Mouse (Mus musculus): ENCODE data around the gene Gdpd5. TPM values are rescaled to one million over a fixed set of nuclear protein-coding genes. Genes with fewer than 3 reads are reported as not detected.
A peak's percentile ranks its signal among the peaks of the same experiment; 100 is the strongest.

The Gdpd5 gene
- polyA plus RNA-seq, 1 experiment from 2014 or later = 39.9 TPM

GRCm38 (mm10) chr7:99475562-99475911, 94.3 kb downstream of the Gdpd5 start:
- Histone ChIP-seq H3K9me3 (ENCODE audit: control insufficient read depth, low read length) (no peaks in the 10 kb centered on the region), H3K4me1 (ENCODE audit: control insufficient read depth, insufficient read depth, low read length) (peaks cover 3% of the 10 kb centered on the region; the same call in 1 of the 2 replicates), H3K9ac (ENCODE audit: low read length) (no peak overlapping the region), H3K36me3 (ENCODE audit: control insufficient read depth, insufficient read depth, low read length) (peaks cover 18% of the 10 kb centered on the region), H3K27me3 (ENCODE audit: control insufficient read depth, insufficient read depth, low read length) (no peaks in the 10 kb centered on the region), H3K4me2 (ENCODE audit: low read depth) (no peak overlapping the region), H3K4me3 (ENCODE audit: low read depth, low read length) (no peak overlapping the region), H3K27ac (ENCODE audit: low read depth, low read length) (peak overlapping the region; percentile 69)
- WGBS = 88% methylated on average over 2 of the region's 2 CpGs
- no peak for ATAC-seq (ENCODE audit: insufficient read depth, low FRiP score, low TSS enrichment)
- peak; percentile 4 for DNase-seq (ENCODE audit: low spot score)

DNA sequence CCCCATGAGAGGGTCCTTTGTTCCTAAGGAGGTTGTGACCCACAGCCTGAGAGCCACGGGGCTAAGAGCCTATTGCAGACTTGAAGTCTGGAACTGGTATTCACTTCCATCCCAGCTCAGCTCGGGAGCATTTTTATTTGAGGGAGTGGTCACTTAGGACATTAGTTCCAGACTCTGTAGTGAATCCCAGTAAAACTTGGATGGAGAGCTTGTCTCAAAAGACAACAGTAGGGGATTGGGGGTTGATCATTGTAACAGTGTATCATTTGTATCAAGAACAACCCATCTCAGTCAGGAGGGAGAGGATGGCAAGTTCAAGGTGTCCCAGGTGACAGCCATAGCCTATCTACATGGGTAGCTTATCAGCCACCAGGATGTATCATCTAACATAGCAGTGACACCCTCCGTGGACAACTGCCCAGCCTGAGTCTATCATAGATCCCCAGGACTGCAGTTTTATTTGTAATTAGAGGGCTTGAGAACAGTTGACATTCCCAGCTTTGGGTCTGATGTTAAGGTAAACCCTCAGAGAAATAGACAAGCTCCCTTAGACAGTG, 95.4 kb downstream of the Gdpd5 start:
- H3K4me1 ChIP-seq (ENCODE audit: control insufficient read depth, insufficient read depth, low read length) = peaks cover 3% of the 10 kb centered on the region; the same call in 1 of the 2 replicates
- no peak overlapping the region for H3K4me3 ChIP-seq (ENCODE audit: low read depth, low read length)
- no peak for ATAC-seq (ENCODE audit: insufficient read depth, low FRiP score, low TSS enrichment)

DNA sequence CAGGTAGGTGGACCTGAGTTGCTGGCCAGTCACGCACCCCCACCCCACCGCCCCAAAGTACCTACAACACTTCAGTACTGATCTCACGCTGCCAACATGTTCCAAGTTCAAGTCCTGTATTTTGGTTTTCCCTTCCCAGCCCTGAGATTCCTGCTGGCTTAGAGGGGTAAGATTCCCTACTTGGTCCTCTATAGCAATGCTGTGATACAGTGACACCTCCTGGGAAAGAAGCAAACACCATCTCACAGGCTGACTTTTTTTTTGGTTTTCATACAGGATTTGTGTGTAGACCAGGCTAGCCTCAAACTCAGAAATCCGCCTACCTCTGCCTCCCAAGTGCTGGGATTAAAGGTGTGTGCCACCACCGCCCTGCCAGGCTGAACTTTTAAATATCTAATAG, 96.0 kb downstream of the Gdpd5 start:
- Histone ChIP-seq H3K4me1 (ENCODE audit: control insufficient read depth, insufficient read depth, low read length) (peaks cover 9% of the 10 kb centered on the region), H3K9ac (ENCODE audit: low read length) (no peak overlapping the region), H3K9me3 (ENCODE audit: control insufficient read depth, low read length) (no peaks in the 10 kb centered on the region), H3K4me2 (ENCODE audit: low read depth) (no peak overlapping the region), H3K4me3 (ENCODE audit: low read depth, low read length) (no peak overlapping the region), H3K27me3 (ENCODE audit: control insufficient read depth, insufficient read depth, low read length) (no peaks in the 10 kb centered on the region), H3K27ac (ENCODE audit: low read depth, low read length) (no peak overlapping the region), H3K36me3 (ENCODE audit: control insufficient read depth, insufficient read depth, low read length) (peaks cover 29% of the 10 kb centered on the region)
- no peak for DNase-seq (ENCODE audit: low spot score)
- ATAC-seq (ENCODE audit: insufficient read depth, low FRiP score, low TSS enrichment) = no peak
- 88% methylated on average over 5 of the region's 5 CpGs for WGBS

More for the DNA sequence above, 95.4 kb downstream of the Gdpd5 start:
- Histone ChIP-seq H3K9me3 (ENCODE audit: control insufficient read depth, low read length) (no peaks in the 10 kb centered on the region), H3K4me2 (ENCODE audit: low read depth) (no peak overlapping the region), H3K27me3 (ENCODE audit: control insufficient read depth, insufficient read depth, low read length) (no peaks in the 10 kb centered on the region), H3K36me3 (ENCODE audit: control insufficient read depth, insufficient read depth, low read length) (peaks cover 25% of the 10 kb centered on the region), H3K9ac (ENCODE audit: low read length) (no peak overlapping the region), H3K27ac (ENCODE audit: low read depth, low read length) (no peak overlapping the region)
- 43% methylated on average over 3 of the region's 3 CpGs for WGBS
- no peak for DNase-seq (ENCODE audit: low spot score)

GRCm38 (mm10) chr7:99482637-99483036, 101.4 kb downstream of the Gdpd5 start:
- peaks cover 25% of the 10 kb centered on the region for H3K36me3 ChIP-seq (ENCODE audit: control insufficient read depth, insufficient read depth, low read length)
- peak overlapping the region; percentile 72 for H3K4me3 ChIP-seq (ENCODE audit: low read depth, low read length)
- no peaks in the 10 kb centered on the region for H3K9me3 ChIP-seq (ENCODE audit: control insufficient read depth, low read length)
- 0 out of 2 replicates have a peak overlapping the region, but pooled peaks have one; percentile 65 for H3K27ac ChIP-seq (ENCODE audit: low read depth, low read length)
- H3K9ac ChIP-seq (ENCODE audit: low read length) = peak overlapping the region; percentile 93
- ATAC-seq (ENCODE audit: insufficient read depth, low FRiP score, low TSS enrichment) (no peak), DNase-seq (ENCODE audit: low spot score) (no peak)
- H3K27me3 ChIP-seq (ENCODE audit: control insufficient read depth, insufficient read depth, low read length) = no peaks in the 10 kb centered on the region
- 4% methylated on average over 6 of the region's 6 CpGs for WGBS
- peaks cover 8% of the 10 kb centered on the region for H3K4me1 ChIP-seq (ENCODE audit: control insufficient read depth, insufficient read depth, low read length)
- H3K4me2 ChIP-seq (ENCODE audit: low read depth) = peak overlapping the region; percentile 71

- peak; percentile 95 for DNase-seq (ENCODE audit: low spot score)
- peak; percentile 95 for ATAC-seq (ENCODE audit: insufficient read depth, low FRiP score, low TSS enrichment)
- H3K4me3 ChIP-seq (ENCODE audit: low read depth, low read length) = peak within 1 kb of the TSS; percentile 72
- H3K4me2 ChIP-seq (ENCODE audit: low read depth) = peak within 1 kb of the TSS; percentile 71
- H3K9ac ChIP-seq (ENCODE audit: low read length) = peak within 1 kb of the TSS; percentile 93
- 0% methylated on average over 45 of the region's 45 CpGs for WGBS
- no peaks in the 10 kb centered on the region for H3K9me3 ChIP-seq (ENCODE audit: control insufficient read depth, low read length)
- no peaks in the 10 kb centered on the region for H3K27me3 ChIP-seq (ENCODE audit: control insufficient read depth, insufficient read depth, low read length)
- peaks cover 20% of the 10 kb centered on the region for H3K36me3 ChIP-seq (ENCODE audit: control insufficient read depth, insufficient read depth, low read length)
- H3K4me1 ChIP-seq (ENCODE audit: control insufficient read depth, insufficient read depth, low read length) = peaks cover 8% of the 10 kb centered on the region
- H3K27ac ChIP-seq (ENCODE audit: low read depth, low read length) = 0 out of 2 replicates have a peak within 1 kb of the TSS, but pooled peaks have one; percentile 65
These were observed 102.2 kb downstream of the Gdpd5 start, which contains the start of gene Rps3 for GRCm38 (mm10) chr7:99483271-99483923. Rps3 (minus strand) TSS chr7:99483738.

GRCm38 (mm10) chr7:99483924-99484319, 102.7 kb downstream of the Gdpd5 start:
- H3K9ac ChIP-seq (ENCODE audit: low read length) = no peak overlapping the region
- ATAC-seq (ENCODE audit: insufficient read depth, low FRiP score, low TSS enrichment) (peak; percentile 42), DNase-seq (ENCODE audit: low spot score) (no peak)
- peak overlapping the region; percentile 10 for H3K4me2 ChIP-seq (ENCODE audit: low read depth)
- H3K36me3 ChIP-seq (ENCODE audit: control insufficient read depth, insufficient read depth, low read length) = peaks cover 16% of the 10 kb centered on the region
- peak overlapping the region; percentile 72; the same call in 1 of the 2 replicates for H3K4me3 ChIP-seq (ENCODE audit: low read depth, low read length)
- 47% methylated on average over 8 of the region's 8 CpGs for WGBS
- no peaks in the 10 kb centered on the region for H3K9me3 ChIP-seq (ENCODE audit: control insufficient read depth, low read length)
- H3K4me1 ChIP-seq (ENCODE audit: control insufficient read depth, insufficient read depth, low read length) = peaks cover 8% of the 10 kb centered on the region
- no peak overlapping the region for H3K27ac ChIP-seq (ENCODE audit: low read depth, low read length)
- no peaks in the 10 kb centered on the region for H3K27me3 ChIP-seq (ENCODE audit: control insufficient read depth, insufficient read depth, low read length)

GRCm38 (mm10) chr7:99484679-99485078, 103.5 kb downstream of the Gdpd5 start:
- H3K27me3 ChIP-seq (ENCODE audit: control insufficient read depth, insufficient read depth, low read length) = no peaks in the 10 kb centered on the region
- no peaks in the 10 kb centered on the region for H3K9me3 ChIP-seq (ENCODE audit: control insufficient read depth, low read length)
- peaks cover 8% of the 10 kb centered on the region for H3K4me1 ChIP-seq (ENCODE audit: control insufficient read depth, insufficient read depth, low read length)
- no peak overlapping the region for H3K4me2 ChIP-seq (ENCODE audit: low read depth)
- peaks cover 12% of the 10 kb centered on the region for H3K36me3 ChIP-seq (ENCODE audit: control insufficient read depth, insufficient read depth, low read length)
- no peak overlapping the region for H3K9ac ChIP-seq (ENCODE audit: low read length)
- DNase-seq (ENCODE audit: low spot score) (no peak), ATAC-seq (ENCODE audit: insufficient read depth, low FRiP score, low TSS enrichment) (no peak)
- no peak overlapping the region for H3K27ac ChIP-seq (ENCODE audit: low read depth, low read length)
- H3K4me3 ChIP-seq (ENCODE audit: low read depth, low read length) = no peak overlapping the region
- 86% methylated on average over 1 of the region's 1 CpGs for WGBS

- Histone ChIP-seq H3K27me3 (ENCODE audit: control insufficient read depth, insufficient read depth, low read length) (no peaks in the 10 kb centered on the region), H3K4me1 (ENCODE audit: control insufficient read depth, insufficient read depth, low read length) (no peaks in the 10 kb centered on the region), H3K9ac (ENCODE audit: low read length) (no peak overlapping the region), H3K27ac (ENCODE audit: low read depth, low read length) (no peak overlapping the region), H3K4me3 (ENCODE audit: low read depth, low read length) (no peak overlapping the region), H3K9me3 (ENCODE audit: control insufficient read depth, low read length) (no peaks in the 10 kb centered on the region), H3K4me2 (ENCODE audit: low read depth) (no peak overlapping the region), H3K36me3 (ENCODE audit: control insufficient read depth, insufficient read depth, low read length) (no peaks in the 10 kb centered on the region)
- ATAC-seq (ENCODE audit: insufficient read depth, low FRiP score, low TSS enrichment) (no peak), DNase-seq (ENCODE audit: low spot score) (no peak)
- 84% methylated on average over 5 of the region's 5 CpGs for WGBS
These were observed 108.5 kb downstream of the Gdpd5 start for GRCm38 (mm10) chr7:99489708-99490107.

DNA sequence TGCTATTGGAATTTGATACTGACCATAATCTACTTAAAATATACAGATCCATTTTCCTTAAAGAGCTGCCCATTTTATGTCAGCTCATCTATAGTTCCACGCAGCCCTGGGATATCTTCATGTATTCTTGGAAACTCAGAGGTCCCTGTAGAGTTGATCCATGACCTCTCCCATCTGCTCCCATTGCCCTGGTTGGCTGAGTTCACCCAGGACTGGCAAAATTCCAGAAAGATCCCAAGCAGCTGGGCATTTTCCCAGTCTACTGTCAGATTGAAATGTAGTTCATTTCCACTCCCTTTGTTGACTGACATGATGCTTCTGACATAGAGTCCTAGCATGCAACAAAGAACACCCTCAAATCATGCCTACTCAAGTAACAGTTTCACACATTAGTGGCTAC, 117.9 kb downstream of the Gdpd5 start:
- Histone ChIP-seq H3K36me3 (ENCODE audit: control insufficient read depth, insufficient read depth, low read length) (no peaks in the 10 kb centered on the region), H3K4me1 (ENCODE audit: control insufficient read depth, insufficient read depth, low read length) (no peaks in the 10 kb centered on the region), H3K9me3 (ENCODE audit: control insufficient read depth, low read length) (no peaks in the 10 kb centered on the region), H3K9ac (ENCODE audit: low read length) (no peak overlapping the region), H3K27me3 (ENCODE audit: control insufficient read depth, insufficient read depth, low read length) (no peaks in the 10 kb centered on the region), H3K4me3 (ENCODE audit: low read depth, low read length) (no peak overlapping the region), H3K4me2 (ENCODE audit: low read depth) (no peak overlapping the region), H3K27ac (ENCODE audit: low read depth, low read length) (no peak overlapping the region)
- no peak for ATAC-seq (ENCODE audit: insufficient read depth, low FRiP score, low TSS enrichment)
- WGBS = 65% methylated on average over 1 of the region's 1 CpGs
- no peak for DNase-seq (ENCODE audit: low spot score)
